Mouse (Mus musculus) forebrain, embryonic 16.5 days (tissue): ENCODE measurements around the gene Cyp4f16. TPM values are rescaled to one million over a fixed set of nuclear protein-coding genes. Genes with fewer than 3 reads are reported as not detected.
"Not testable (repeated sequence)": the region's sequence is repeated elsewhere in the genome, so short reads cannot be mapped to it uniquely, and the experiment has no call there.

ENCODE experiments used
- ATAC-seq: fragments of 200-750 bp; cut with Nextera tagmentation; 2 replicates; pipeline ENCODE4 v1.8.0; 2017; ENCODE audit warnings: mild to moderate bottlenecking, moderate library complexity
- H3K27ac ChIP-seq: fragments of 300-500 bp; sonication (generic); 2 replicates; pipeline ENCODE4 v1.5.1; 2014; ENCODE audit warnings: low read length, control low read depth
- H3K27me3 ChIP-seq: fragments of 300-500 bp; sonication (generic); replicated peaks from 2 replicates; pipeline ENCODE4 v1.6.1; 2014; ENCODE audit warnings: low read length; ENCODE audit not compliant: control insufficient read depth, insufficient read depth
- H3K36me3 ChIP-seq: fragments of 300-500 bp; sonication (generic); 2 replicates; pipeline ENCODE4 v1.6.1; 2014; ENCODE audit not compliant: control insufficient read depth, insufficient read depth
- H3K4me1 ChIP-seq: fragments of 300-500 bp; sonication (generic); replicated peaks from 2 replicates; pipeline ENCODE4 v1.6.1; 2014; ENCODE audit warnings: low read length; ENCODE audit not compliant: control insufficient read depth, insufficient read depth
- H3K4me2 ChIP-seq: fragments of 300-500 bp; sonication (generic); 2 replicates; pipeline ENCODE4 v1.6.1; 2014; ENCODE audit warnings: mild to moderate bottlenecking, low read length, control low read depth
- H3K4me3 ChIP-seq: fragments of 300-500 bp; sonication (generic); replicated peaks from 2 replicates; pipeline ENCODE4 v1.5.1; 2014; ENCODE audit warnings: mild to moderate bottlenecking, low read length, control low read depth
- H3K9ac ChIP-seq: fragments of 300-500 bp; sonication (generic); replicated peaks from 2 replicates; pipeline ENCODE4 v1.6.1; 2014; ENCODE audit warnings: low read depth, low read length, control low read depth
- H3K9me3 ChIP-seq: fragments of 300-500 bp; sonication (generic); 2 replicates; pipeline ENCODE4 v1.6.1; 2016; ENCODE audit warnings: low read length; ENCODE audit not compliant: control insufficient read depth
- WGBS: fragments of 180-500 bp; shearing (Covaris S2); extraction: QIAGEN DNeasy Blood & Tissue Kit; methylation state at CpG from one replicate; pipeline ENCODE4 v1.1.7; 2014; 5-methylcytosine and 5-hydroxymethylcytosine counted together
- polyA plus RNA-seq: library from polyadenylated mRNA; unstranded; fragments of >200 nt; fragmentation: Nextera tagmentation; extraction: Ambion mirVana; gene quantifications from 2 replicates; pipeline ENCODE4 v1.2.1, GENCODE M21; 2015

Cyp4f16 gene
- polyA plus RNA-seq: 20.0 and 26.1 TPM in 2 replicates

GRCm38 (mm10) chr17:32536051-32536866 lies at the start of gene Cyp4f16:
Gene Cyp4f16, plus strand, starts transcription at chr17:32536558.
- not testable (repeated sequence) for H3K36me3 ChIP-seq, H3K27ac ChIP-seq, H3K27me3 ChIP-seq, H3K9me3 ChIP-seq, H3K4me1 ChIP-seq
- peak; percentile 98 for ATAC-seq
- H3K4me2 ChIP-seq: peak within 1 kb of the TSS; percentile 72
- H3K9ac ChIP-seq: peak within 1 kb of the TSS; percentile 68
- 8% methylated on average over 5 of the region's 5 CpGs for WGBS
- peak within 1 kb of the TSS; percentile 56 for H3K4me3 ChIP-seq

- H3K27me3 ChIP-seq: no peaks in the 10 kb centered on the region
- no peak overlapping the region for H3K27ac ChIP-seq
- peak overlapping the region; percentile 50 for H3K4me2 ChIP-seq
- H3K4me1 ChIP-seq: 0 out of 2 replicates have a peak, but pooled peaks cover 2% of the 10 kb centered on the region
- H3K4me3 ChIP-seq: peak overlapping the region; percentile 36
- H3K36me3 ChIP-seq: no peaks in the 10 kb centered on the region
- peak; percentile 78 for ATAC-seq
- no peak overlapping the region; the same call in 1 of the 2 replicates for H3K9ac ChIP-seq
- no peaks in the 10 kb centered on the region for H3K9me3 ChIP-seq
- WGBS: 8% methylated on average over 30 of the region's 30 CpGs
These were observed 43.9 kb upstream of the Cyp4f16 start for GRCm38 (mm10) chr17:32492349-32492980.

GRCm38 (mm10) chr17:32494601-32495000 lies 41.8 kb upstream of the Cyp4f16 start:
- 76% methylated on average over 1 of the region's 1 CpGs for WGBS
- Histone ChIP-seq H3K9ac (no peak overlapping the region), H3K4me2 (no peak overlapping the region), H3K4me3 (no peak overlapping the region), H3K9me3 (no peaks in the 10 kb centered on the region), H3K27ac (no peak overlapping the region), H3K4me1 (0 out of 2 replicates have a peak, but pooled peaks cover 2% of the 10 kb centered on the region), H3K36me3 (no peaks in the 10 kb centered on the region), H3K27me3 (no peaks in the 10 kb centered on the region)
- peak; percentile 80 for ATAC-seq

- H3K27ac ChIP-seq, H3K36me3 ChIP-seq, H3K9ac ChIP-seq, H3K4me3 ChIP-seq, H3K9me3 ChIP-seq, H3K4me2 ChIP-seq, H3K4me1 ChIP-seq, H3K27me3 ChIP-seq, ATAC-seq: not testable (repeated sequence)
- 88% methylated on average over 4 of the region's 4 CpGs for WGBS
These were observed 35.8 kb upstream of the Cyp4f16 start for GRCm38 (mm10) chr17:32500511-32500910.

GRCm38 (mm10) chr17:32501051-32501450 lies 35.3 kb upstream of the Cyp4f16 start:
- Histone ChIP-seq H3K4me2 (no peak overlapping the region), H3K27me3 (no peaks in the 10 kb centered on the region), H3K4me3 (no peak overlapping the region), H3K36me3 (no peaks in the 10 kb centered on the region), H3K9ac (no peak overlapping the region), H3K4me1 (peaks cover 7% of the 10 kb centered on the region), H3K27ac (no peak overlapping the region), H3K9me3 (no peaks in the 10 kb centered on the region)
- no peak for ATAC-seq
- WGBS: 55% methylated on average over 3 of the region's 3 CpGs

- WGBS: 85% methylated on average over 2 of the region's 2 CpGs
- Histone ChIP-seq H3K4me3 (no peak overlapping the region), H3K36me3 (no peaks in the 10 kb centered on the region), H3K27me3 (no peaks in the 10 kb centered on the region), H3K4me2 (no peak overlapping the region), H3K9ac (no peak overlapping the region), H3K9me3 (no peaks in the 10 kb centered on the region), H3K27ac (no peak overlapping the region), H3K4me1 (peaks cover 18% of the 10 kb centered on the region)
- ATAC-seq: no peak
These were observed 33.2 kb upstream of the Cyp4f16 start for GRCm38 (mm10) chr17:32503111-32503510.

GRCm38 (mm10) chr17:32505851-32506728 lies 30.3 kb upstream of the Cyp4f16 start, which contains the start of gene Cyp4f17:
Gene Cyp4f17, plus strand, starts transcription at chr17:32506050.
- WGBS: 1% methylated on average over 30 of the region's 30 CpGs
- H3K9ac ChIP-seq: peak within 1 kb of the TSS; percentile 67
- H3K27ac ChIP-seq: peak within 1 kb of the TSS; percentile 65
- peaks cover 18% of the 10 kb centered on the region for H3K4me1 ChIP-seq
- peaks cover 2% of the 10 kb centered on the region; the same call in 1 of the 2 replicates for H3K36me3 ChIP-seq
- no peaks in the 10 kb centered on the region for H3K27me3 ChIP-seq
- H3K4me3 ChIP-seq: peak within 1 kb of the TSS; percentile 57
- peak; percentile 87 for ATAC-seq
- peak within 1 kb of the TSS; percentile 94 for H3K4me2 ChIP-seq
- H3K9me3 ChIP-seq: no peaks in the 10 kb centered on the region

- peak overlapping the region; percentile 67 for H3K9ac ChIP-seq
- ATAC-seq: peak; percentile 29; the same call in 1 of the 2 replicates
- no peaks in the 10 kb centered on the region for H3K27me3 ChIP-seq
- peaks cover 2% of the 10 kb centered on the region; the same call in 1 of the 2 replicates for H3K36me3 ChIP-seq
- H3K4me1 ChIP-seq: peaks cover 18% of the 10 kb centered on the region
- WGBS: 41% methylated on average over 9 of the region's 9 CpGs
- H3K4me3 ChIP-seq: peak overlapping the region; percentile 57
- peak overlapping the region; percentile 37; the same call in 1 of the 2 replicates for H3K27ac ChIP-seq
- H3K4me2 ChIP-seq: peak overlapping the region; percentile 94
- no peaks in the 10 kb centered on the region for H3K9me3 ChIP-seq
These were observed 29.6 kb upstream of the Cyp4f16 start for GRCm38 (mm10) chr17:32506729-32507245.
